Mouse (Mus musculus): ENCODE results near the gene Rhob.
A peak's percentile ranks its signal among the peaks of the same experiment; 100 is the strongest.

Gene Rhob

GRCm38 (mm10) chr12:8499871-8500596 is at the start of gene Rhob:
Gene Rhob, minus strand, starts transcription at chr12:8500009.
- DNase-seq: peak; percentile 95

GRCm38 (mm10) chr12:8547357-8547756 is 47.5 kb upstream of the Rhob start:
- DNase-seq: peak; percentile 30

- DNase-seq: no peak
Observed at GRCm38 (mm10) chr12:8546801-8547200, 47.0 kb upstream of the Rhob start.

- DNase-seq: no peak
Observed at GRCm38 (mm10) chr12:8545066-8545610, 45.3 kb upstream of the Rhob start.

- DNase-seq: no peak
Observed at GRCm38 (mm10) chr12:8542371-8542770, 42.6 kb upstream of the Rhob start.

- no peak for DNase-seq
Observed at GRCm38 (mm10) chr12:8539471-8539870, 39.7 kb upstream of the Rhob start.

GRCm38 (mm10) chr12:8537291-8537690 is 37.5 kb upstream of the Rhob start:
- no peak for DNase-seq

GRCm38 (mm10) chr12:8536221-8536965 is 36.6 kb upstream of the Rhob start:
- no peak for DNase-seq

- DNase-seq: no peak
Observed at GRCm38 (mm10) chr12:8535596-8535995, 35.8 kb upstream of the Rhob start.

- DNase-seq: no peak
Observed at GRCm38 (mm10) chr12:8534915-8535314, 35.1 kb upstream of the Rhob start.

GRCm38 (mm10) chr12:8527770-8528169 is 28.0 kb upstream of the Rhob start:
- no peak for DNase-seq

GRCm38 (mm10) chr12:8527175-8527574 is 27.4 kb upstream of the Rhob start:
- no peak for DNase-seq

GRCm38 (mm10) chr12:8524062-8524461 is 24.3 kb upstream of the Rhob start:
- no peak for DNase-seq

- DNase-seq: no peak
Observed at GRCm38 (mm10) chr12:8522711-8523110, 22.9 kb upstream of the Rhob start.

- DNase-seq: no peak
Observed at GRCm38 (mm10) chr12:8521375-8522047, 21.7 kb upstream of the Rhob start.

- no peak for DNase-seq
Observed at GRCm38 (mm10) chr12:8519431-8520160, 19.8 kb upstream of the Rhob start.

- no peak for DNase-seq
Observed at GRCm38 (mm10) chr12:8511037-8511882, 11.5 kb upstream of the Rhob start.

- no peak for DNase-seq
Observed at GRCm38 (mm10) chr12:8510317-8510988, 10.6 kb upstream of the Rhob start.

GRCm38 (mm10) chr12:8509693-8510092 is 9.9 kb upstream of the Rhob start:
- DNase-seq: no peak

- no peak for DNase-seq
Observed at GRCm38 (mm10) chr12:8506954-8507707, 7.3 kb upstream of the Rhob start.

All from cerebellum, adult 11 months (tissue).